Mouse (Mus musculus) c-Kit-positive CD71-negative TER-119-negative erythroid progenitor cells, embryonic 14.5 days (primary cell): ENCODE measurements around the gene Rptor.

Source experiments
- DNase-seq: peaks from one replicate; pipeline ENCODE4 v3.0.0-alpha.2; 2013; ENCODE audit warnings: low read depth

Gene Rptor

GRCm38 (mm10) chr11:119602763-119603526, at the start of gene Rptor:
Gene Rptor (plus strand): TSS chr11:119602905.
- peak; percentile 95 for DNase-seq

GRCm38 (mm10) chr11:119554706-119555105, 48.0 kb upstream of the Rptor start:
- DNase-seq: no peak

GRCm38 (mm10) chr11:119555170-119555569, 47.5 kb upstream of the Rptor start:
- DNase-seq: no peak

- no peak for DNase-seq
Measured at GRCm38 (mm10) chr11:119557940-119558869, 44.5 kb upstream of the Rptor start.

GRCm38 (mm10) chr11:119558870-119559610, 43.7 kb upstream of the Rptor start:
- no peak for DNase-seq

GRCm38 (mm10) chr11:119562286-119562685, 40.4 kb upstream of the Rptor start:
- DNase-seq: no peak

GRCm38 (mm10) chr11:119563166-119563565, 39.5 kb upstream of the Rptor start:
- no peak for DNase-seq

GRCm38 (mm10) chr11:119564383-119564782, 38.3 kb upstream of the Rptor start:
- DNase-seq: no peak

- no peak for DNase-seq
Measured at GRCm38 (mm10) chr11:119565021-119565420, 37.7 kb upstream of the Rptor start.

- no peak for DNase-seq
Measured at GRCm38 (mm10) chr11:119565684-119566083, 37.0 kb upstream of the Rptor start.

GRCm38 (mm10) chr11:119566188-119566587, 36.5 kb upstream of the Rptor start:
- no peak for DNase-seq

- no peak for DNase-seq
Measured at GRCm38 (mm10) chr11:119572316-119573010, 30.2 kb upstream of the Rptor start.

GRCm38 (mm10) chr11:119576855-119577254, 25.9 kb upstream of the Rptor start:
- no peak for DNase-seq

GRCm38 (mm10) chr11:119577721-119578120, 25.0 kb upstream of the Rptor start:
- no peak for DNase-seq

- no peak for DNase-seq
Measured at GRCm38 (mm10) chr11:119586511-119586910, 16.2 kb upstream of the Rptor start.

GRCm38 (mm10) chr11:119587112-119587511, 15.6 kb upstream of the Rptor start:
- DNase-seq: no peak

- peak; percentile 25 for DNase-seq
Measured at GRCm38 (mm10) chr11:119589242-119589641, 13.5 kb upstream of the Rptor start.

GRCm38 (mm10) chr11:119593966-119594365, 8.7 kb upstream of the Rptor start:
- DNase-seq: no peak

GRCm38 (mm10) chr11:119598856-119599255, 3.8 kb upstream of the Rptor start:
- DNase-seq: no peak

GRCm38 (mm10) chr11:119600286-119600685, 2.4 kb upstream of the Rptor start:
- DNase-seq: no peak

GRCm38 (mm10) chr11:119602177-119602700, 466 bp upstream of the Rptor start:
- DNase-seq: no peak
